Mouse (Mus musculus) megakaryocyte, embryonic 14.5 days (primary cell): ENCODE measurements around the gene Ghr.

ENCODE experiments used
- FLI1 ChIP-seq: IDR thresholded peaks from 2 replicates; pipeline ENCODE4 v1.6.1; 2012; ENCODE audit warnings: low read length, inconsistent platforms, mixed read lengths
- GATA1 ChIP-seq: IDR thresholded peaks from 3 replicates; pipeline ENCODE4 v1.6.1; 2012; ENCODE audit warnings: mixed read lengths, low read length, inconsistent platforms, borderline replicate concordance

DNA sequence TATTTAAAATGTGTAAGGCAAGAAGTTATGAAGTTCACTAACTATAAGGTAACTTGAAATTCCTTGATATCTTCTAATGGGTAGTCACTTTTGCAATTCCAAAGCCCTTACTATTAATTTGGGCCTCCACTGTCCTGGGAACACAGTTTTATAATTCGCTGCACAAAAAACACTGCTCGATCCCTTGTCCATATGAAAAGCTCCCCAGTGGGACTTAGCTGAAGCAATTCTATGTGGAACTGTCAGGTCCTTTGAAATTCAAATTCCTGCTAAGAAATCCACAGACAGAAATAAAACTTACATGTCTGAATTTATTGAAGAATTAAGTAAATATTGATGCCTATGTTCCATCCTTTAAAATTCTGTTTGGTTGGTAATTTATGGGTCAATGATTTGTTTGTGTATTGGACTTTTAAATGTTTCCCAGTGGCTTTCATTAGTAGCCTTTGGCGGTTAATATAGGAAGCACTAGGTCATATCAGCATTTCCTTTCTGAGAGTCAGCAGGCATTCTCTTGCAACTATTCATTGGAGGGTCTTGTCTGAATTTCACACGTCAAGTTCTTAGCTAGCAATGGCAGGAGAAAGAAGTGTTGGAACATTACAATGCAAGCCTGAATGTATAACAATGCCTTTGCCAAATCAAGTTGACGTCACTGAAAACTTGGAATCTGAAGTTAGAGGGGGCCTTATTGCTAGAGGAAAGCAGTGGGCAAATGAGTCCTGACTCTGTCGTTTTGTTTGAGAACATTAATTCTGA is 233.8 kb downstream of the Ghr start:
- TF ChIP-seq GATA1: no peak
- no peak for TF ChIP-seq FLI1
